Comparison of ENCODE assay signal across 8 mouse cellular contexts in genomic region chr11:117987968-117988367, GRCm38 (mm10). TPM values are rescaled to one million over a fixed set of nuclear protein-coding genes. Genes with fewer than 3 reads are reported as not detected.
DNase-seq lines count a peak whose midpoint lies in the region; ATAC-seq lines count a peak whose summit lies in the region.

No protein-coding gene starts in this region.

- peak overlapping the region; percentile 71 for H3K4me2 ChIP-seq in liver, embryonic 11.5 days
- H3K4me2 ChIP-seq in stomach, embryonic 16.5 days (ENCODE audit: low read depth, low read length) = peak overlapping the region; percentile 77

- WGBS in liver, embryonic 11.5 days = 32% methylated on average over 4 of the region's 4 CpGs
- WGBS in stomach, embryonic 16.5 days = 59% methylated on average over 4 of the region's 4 CpGs

- peak overlapping the region; percentile 87 for H3K9ac ChIP-seq in liver, embryonic 11.5 days (ENCODE audit: low read depth, low read length)
- H3K9ac ChIP-seq in stomach, embryonic 16.5 days (ENCODE audit: low read length) = peak overlapping the region; percentile 84

- peak overlapping the region; percentile 96 for H3K4me3 ChIP-seq in megakaryocyte, embryonic 14.5 days (replicated peaks)
- H3K4me3 ChIP-seq in liver, embryonic 11.5 days (ENCODE audit: low read depth, low read length) = peak overlapping the region; percentile 85
- H3K4me3 ChIP-seq in stomach, embryonic 16.5 days (replicated peaks; ENCODE audit: low read length) = peak overlapping the region; percentile 85

- peak; percentile 35 for DNase-seq in liver, embryonic 11.5 days (ENCODE audit: low spot score)
- DNase-seq in layer of hippocampus, adult 8-10 months (ENCODE audit: low spot score in 2 of 2) = no peak
- DNase-seq in spleen, postnatal 10 days (ENCODE audit: low spot score in 2 of 2) = no peak
- DNase-seq in adrenal gland, postnatal 4 days (ENCODE audit: low spot score in 2 of 2) = no peak

- H3K4me1 ChIP-seq in megakaryocyte, embryonic 14.5 days = peaks cover 77% of the 10 kb centered on the region
- peaks cover 52% of the 10 kb centered on the region for H3K4me1 ChIP-seq in liver, embryonic 11.5 days (replicated peaks; ENCODE audit: control insufficient read depth, insufficient read depth, low read length)
- peaks cover 36% of the 10 kb centered on the region for H3K4me1 ChIP-seq in stomach, embryonic 16.5 days (ENCODE audit: control insufficient read depth, insufficient read depth, low read length)

- H3K9me3 ChIP-seq in megakaryocyte, embryonic 14.5 days = no peaks in the 10 kb centered on the region
- no peaks in the 10 kb centered on the region for H3K9me3 ChIP-seq in liver, embryonic 11.5 days (ENCODE audit: control insufficient read depth, low read length)
- H3K9me3 ChIP-seq in stomach, embryonic 16.5 days (replicated peaks; ENCODE audit: control insufficient read depth, low read length) = no peaks in the 10 kb centered on the region

- no peaks in the 10 kb centered on the region for H3K27me3 ChIP-seq in megakaryocyte, embryonic 14.5 days (replicated peaks)
- no peaks in the 10 kb centered on the region for H3K27me3 ChIP-seq in liver, embryonic 11.5 days (replicated peaks; ENCODE audit: control insufficient read depth, insufficient read depth, low read length)
- no peaks in the 10 kb centered on the region for H3K27me3 ChIP-seq in stomach, embryonic 16.5 days (ENCODE audit: control insufficient read depth, insufficient read depth, low read length)

- no peak for ATAC-seq in megakaryocyte, adult 5-6 weeks (ENCODE audit: poor library complexity, severe bottlenecking)
- ATAC-seq in granulocyte monocyte progenitor cell, adult 5-6 weeks (replicated peaks; ENCODE audit: poor library complexity, severe bottlenecking) = peak; percentile 14; the same call in 1 of the 2 replicates
- ATAC-seq in liver, embryonic 11.5 days (replicated peaks; ENCODE audit: low FRiP score) = peak; percentile 72
- no peak for ATAC-seq in stomach, embryonic 16.5 days (ENCODE audit: insufficient read depth, low FRiP score)

- peak overlapping the region; percentile 65; the same call in 1 of the 2 replicates for H3K27ac ChIP-seq in liver, embryonic 11.5 days (ENCODE audit: low read depth, low read length)
- peak overlapping the region; percentile 65; the same call in 1 of the 2 replicates for H3K27ac ChIP-seq in stomach, embryonic 16.5 days (ENCODE audit: low read length)

- peaks cover 6% of the 10 kb centered on the region for H3K36me3 ChIP-seq in megakaryocyte, embryonic 14.5 days (replicated peaks; ENCODE audit: low read length)
- H3K36me3 ChIP-seq in liver, embryonic 11.5 days (ENCODE audit: control insufficient read depth, insufficient read depth, low read length) = no peaks in the 10 kb centered on the region
- no peaks in the 10 kb centered on the region for H3K36me3 ChIP-seq in stomach, embryonic 16.5 days (ENCODE audit: control insufficient read depth, insufficient read depth, low read length)

RNA-seq across cellular contexts. Expression of gene Pgs1, which starts 1.9 kb away (rescaled TPM):
- 16.0 and 43.0 TPM in 2 replicates for polyA plus RNA-seq in megakaryocyte, embryonic 14.5 days (2012; ENCODE audit: insufficient read depth, low replicate concordance)
- total RNA-seq in megakaryocyte, adult 5-6 weeks (2015) = 18.7 and 22.4 TPM in 2 replicates
- total RNA-seq in megakaryocyte, adult 5-6 weeks (2017) = 26.7 and 27.2 TPM in 2 replicates
- total RNA-seq in granulocyte monocyte progenitor cell, adult 5-6 weeks (2014; fragmentation: Nextera tagmentation) = 43.1 and 44.5 TPM in 2 replicates
- total RNA-seq in granulocyte monocyte progenitor cell, adult 5-6 weeks (2017) = 18.8 and 23.3 TPM in 2 replicates
- 31.5 and 31.9 TPM in 2 replicates for polyA plus RNA-seq in liver, embryonic 11.5 days (2014; fragmentation: Nextera tagmentation; extraction: Ambion mirVana)
- 32.1 and 37.1 TPM in 2 replicates for polyA plus RNA-seq in stomach, embryonic 16.5 days (2015; fragmentation: Nextera tagmentation; extraction: Ambion mirVana)
- 10 to 100 TPM; 71.3 to 80.4 (median 78.8) TPM for total RNA-seq in layer of hippocampus, adult 8-10 months (2022)
- total RNA-seq in adrenal gland, postnatal 4 days (2021) = 10 to 100 TPM; 39.1 to 40.4 TPM

RNA-seq across cellular contexts. Expression of gene Socs3, which starts 18.1 kb away (rescaled TPM):
- 54.8 and 75.2 TPM in 2 replicates for polyA plus RNA-seq in megakaryocyte, embryonic 14.5 days (2012; ENCODE audit: insufficient read depth, low replicate concordance)
- total RNA-seq in megakaryocyte, adult 5-6 weeks (2015) = 2.0 and 3.1 TPM in 2 replicates
- total RNA-seq in megakaryocyte, adult 5-6 weeks (2017) = 3.2 and 5.1 TPM in 2 replicates
- total RNA-seq in granulocyte monocyte progenitor cell, adult 5-6 weeks (2014; fragmentation: Nextera tagmentation) = 0.41 TPM in 1 of 2 replicates, not detected in the other
- total RNA-seq in granulocyte monocyte progenitor cell, adult 5-6 weeks (2017) = 2.0 and 2.2 TPM in 2 replicates
- polyA plus RNA-seq in liver, embryonic 11.5 days (2014; fragmentation: Nextera tagmentation; extraction: Ambion mirVana) = 3.7 and 4.6 TPM in 2 replicates
- polyA plus RNA-seq in stomach, embryonic 16.5 days (2015; fragmentation: Nextera tagmentation; extraction: Ambion mirVana) = 16.1 and 17.4 TPM in 2 replicates
- 1 to 10 TPM in 3 of 4 experiments, under 1 TPM in 1; 0.81 to 7.9 (median 3.3) TPM for total RNA-seq in layer of hippocampus, adult 8-10 months (2022)
- total RNA-seq in adrenal gland, postnatal 4 days (2021) = 10 to 100 TPM; 11.8 to 12.7 TPM

Comparison
In these comparisons a context has a peak if more than half of its experiments do, and no peak if none do; other contexts are left out.
1. ATAC-seq: peak in granulocyte monocyte progenitor cell, adult 5-6 weeks (single experiment) and liver, embryonic 11.5 days (single experiment); none in megakaryocyte, adult 5-6 weeks (single experiment) and stomach, embryonic 16.5 days (single experiment).
2. Peak in every context shown above with its lines, with median percentiles within 50 percentile points of each other: H3K4me3 ChIP-seq.